Mouse (Mus musculus): ENCODE results near the gene Lgr5. TPM values are rescaled to one million over a fixed set of nuclear protein-coding genes. Genes with fewer than 3 reads are reported as not detected.

The Lgr5 gene
- polyA plus RNA-seq (2012; ENCODE audit: insufficient read depth, insufficient read length, missing spikeins) = 0.47 TPM in 1 of 2 replicates, not detected in the other

GRCm38 (mm10) chr10:115587301-115587969 is at the start of gene Lgr5:
Gene Lgr5 (minus strand): TSS chr10:115587780.
- Histone ChIP-seq H3K27ac (ENCODE audit: insufficient read depth, low read depth, low read length) (no peak within 1 kb of the TSS), H3K4me1 (ENCODE audit: control insufficient read depth, insufficient read depth, low read length) (no peaks in the 10 kb centered on the region), H3K4me3 (ENCODE audit: insufficient read depth, low read length) (no peak within 1 kb of the TSS)
- TF ChIP-seq POLR2A (IDR thresholded peaks at IDR 0.05; ENCODE audit: borderline replicate concordance, low read depth, low read length) (no peak), CTCF (IDR thresholded peaks at IDR 0.05; ENCODE audit: low read depth, low read length) (no peak)

DNA sequence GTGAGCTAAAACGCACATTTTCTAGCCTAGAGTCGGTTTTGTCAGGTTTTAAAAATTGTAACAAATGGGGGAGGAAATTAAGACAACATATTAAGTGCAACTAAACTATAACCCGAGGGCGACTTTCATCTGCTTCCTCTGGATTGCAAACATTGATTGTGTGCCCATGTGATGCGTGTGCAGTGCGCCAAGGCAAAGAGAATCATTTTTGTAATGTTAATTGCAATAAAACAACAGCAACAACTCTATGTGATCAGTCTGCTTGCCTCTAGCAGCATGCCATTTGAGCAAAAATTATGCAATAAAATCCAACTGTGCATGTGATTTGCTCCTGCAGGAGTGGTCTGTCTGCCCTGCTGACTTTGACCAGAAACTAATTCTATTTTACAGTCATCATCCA is 39.1 kb upstream of the Lgr5 start:
- no peak overlapping the region for H3K4me3 ChIP-seq (ENCODE audit: insufficient read depth, low read length)
- TF ChIP-seq POLR2A (IDR thresholded peaks at IDR 0.05; ENCODE audit: borderline replicate concordance, low read depth, low read length) = no peak
- TF ChIP-seq CTCF (IDR thresholded peaks at IDR 0.05; ENCODE audit: low read depth, low read length) = no peak
- H3K4me1 ChIP-seq (ENCODE audit: control insufficient read depth, insufficient read depth, low read length) = no peaks in the 10 kb centered on the region
- no peak overlapping the region for H3K27ac ChIP-seq (ENCODE audit: insufficient read depth, low read depth, low read length)

GRCm38 (mm10) chr10:115624957-115625356 is 37.4 kb upstream of the Lgr5 start:
- TF ChIP-seq CTCF (IDR thresholded peaks at IDR 0.05; ENCODE audit: low read depth, low read length) = no peak
- TF ChIP-seq POLR2A (IDR thresholded peaks at IDR 0.05; ENCODE audit: borderline replicate concordance, low read depth, low read length) = no peak
- Histone ChIP-seq H3K4me1 (ENCODE audit: control insufficient read depth, insufficient read depth, low read length) (no peaks in the 10 kb centered on the region), H3K4me3 (ENCODE audit: insufficient read depth, low read length) (no peak overlapping the region), H3K27ac (ENCODE audit: insufficient read depth, low read depth, low read length) (no peak overlapping the region)

GRCm38 (mm10) chr10:115623956-115624671 is 36.5 kb upstream of the Lgr5 start:
- no peak overlapping the region for H3K4me3 ChIP-seq (ENCODE audit: insufficient read depth, low read length)
- H3K4me1 ChIP-seq (ENCODE audit: control insufficient read depth, insufficient read depth, low read length) = no peaks in the 10 kb centered on the region
- no peak for TF ChIP-seq POLR2A (IDR thresholded peaks at IDR 0.05; ENCODE audit: borderline replicate concordance, low read depth, low read length)
- TF ChIP-seq CTCF (IDR thresholded peaks at IDR 0.05; ENCODE audit: low read depth, low read length) = no peak
- no peak overlapping the region for H3K27ac ChIP-seq (ENCODE audit: insufficient read depth, low read depth, low read length)

- Histone ChIP-seq H3K4me3 (ENCODE audit: insufficient read depth, low read length) (no peak overlapping the region), H3K27ac (ENCODE audit: insufficient read depth, low read depth, low read length) (no peak overlapping the region), H3K4me1 (ENCODE audit: control insufficient read depth, insufficient read depth, low read length) (no peaks in the 10 kb centered on the region)
- TF ChIP-seq POLR2A (IDR thresholded peaks at IDR 0.05; ENCODE audit: borderline replicate concordance, low read depth, low read length) (no peak), CTCF (IDR thresholded peaks at IDR 0.05; ENCODE audit: low read depth, low read length) (no peak)
Measured at GRCm38 (mm10) chr10:115623481-115623880, 35.9 kb upstream of the Lgr5 start.

DNA sequence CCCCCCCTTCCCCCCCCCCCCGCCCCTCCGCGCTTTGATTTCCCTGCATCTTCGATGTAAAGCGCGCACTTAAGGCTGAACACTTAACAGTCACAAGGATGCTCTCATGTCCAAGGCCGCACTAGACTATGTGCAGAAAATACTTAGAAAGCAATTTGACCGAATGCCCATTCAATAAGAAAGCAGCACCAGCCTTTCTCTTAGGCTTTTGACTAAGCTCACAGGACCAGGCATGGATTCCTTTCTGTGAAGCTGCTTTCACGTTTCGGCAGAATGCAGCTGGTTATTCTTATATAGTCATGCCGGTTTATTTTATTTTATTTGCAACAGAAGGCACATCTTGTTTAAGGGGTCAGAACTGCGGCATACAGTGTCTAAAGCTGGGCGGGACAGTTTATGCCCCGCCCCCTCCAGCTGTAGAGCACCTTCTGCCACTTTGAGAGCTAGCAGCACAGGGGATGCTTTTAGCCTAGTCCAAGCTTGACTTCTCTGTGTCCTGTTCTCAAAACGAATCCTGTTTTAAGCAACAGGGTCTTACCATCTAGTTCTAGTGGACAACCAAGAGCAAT is 30.8 kb upstream of the Lgr5 start:
- H3K27ac ChIP-seq (ENCODE audit: insufficient read depth, low read depth, low read length) = no peak overlapping the region
- no peak overlapping the region for H3K4me3 ChIP-seq (ENCODE audit: insufficient read depth, low read length)
- TF ChIP-seq CTCF (IDR thresholded peaks at IDR 0.05; ENCODE audit: low read depth, low read length) (no peak), POLR2A (IDR thresholded peaks at IDR 0.05; ENCODE audit: borderline replicate concordance, low read depth, low read length) (no peak)

DNA sequence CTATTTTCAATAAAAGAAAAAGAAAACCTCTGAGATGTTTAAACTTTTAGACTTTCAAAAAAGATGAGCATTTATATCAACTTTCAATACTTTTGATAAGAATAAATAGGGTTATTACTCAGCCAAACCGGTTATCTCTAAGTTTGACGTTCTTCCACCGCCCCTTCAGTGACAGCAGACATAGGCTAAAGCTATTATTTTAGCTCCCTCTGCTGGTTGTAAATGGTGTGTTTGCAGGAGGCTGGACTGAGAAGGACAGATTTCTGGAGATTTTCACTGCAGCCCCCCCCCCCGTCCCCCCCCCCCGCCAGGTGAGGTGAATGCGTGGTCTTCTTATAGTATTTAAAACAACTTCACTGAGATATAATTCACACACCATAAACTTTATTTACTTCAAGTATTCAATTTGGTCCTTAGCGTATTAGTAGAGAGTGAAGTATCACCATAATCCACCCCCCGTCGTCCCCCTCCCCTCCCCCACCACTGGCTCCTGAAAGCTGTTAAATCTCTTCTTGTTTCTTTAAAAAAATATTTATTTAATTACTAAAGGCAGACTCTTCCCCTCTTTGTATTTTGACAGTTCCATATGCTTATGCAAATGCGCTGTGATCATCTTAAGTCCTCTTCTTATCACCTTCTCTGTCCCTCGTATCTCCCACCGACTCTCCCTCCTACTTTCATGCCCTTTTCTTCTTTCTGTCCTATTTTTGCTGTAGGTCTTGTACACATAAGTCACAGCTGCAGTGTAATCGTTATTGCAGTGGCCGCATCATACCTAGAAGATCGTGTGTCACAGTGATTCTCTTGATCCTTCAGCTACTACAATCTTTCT is 30.1 kb upstream of the Lgr5 start:
- no peak overlapping the region for H3K27ac ChIP-seq (ENCODE audit: insufficient read depth, low read depth, low read length)
- no peak overlapping the region for H3K4me3 ChIP-seq (ENCODE audit: insufficient read depth, low read length)
- no peaks in the 10 kb centered on the region for H3K4me1 ChIP-seq (ENCODE audit: control insufficient read depth, insufficient read depth, low read length)
- TF ChIP-seq POLR2A (IDR thresholded peaks at IDR 0.05; ENCODE audit: borderline replicate concordance, low read depth, low read length) = no peak
- no peak for TF ChIP-seq CTCF (IDR thresholded peaks at IDR 0.05; ENCODE audit: low read depth, low read length)

More for the DNA sequence above, 30.8 kb upstream of the Lgr5 start:
- no peaks in the 10 kb centered on the region for H3K4me1 ChIP-seq (ENCODE audit: control insufficient read depth, insufficient read depth, low read length)

GRCm38 (mm10) chr10:115595748-115596147 is 8.2 kb upstream of the Lgr5 start:
- no peak overlapping the region for H3K27ac ChIP-seq (ENCODE audit: insufficient read depth, low read depth, low read length)
- no peaks in the 10 kb centered on the region for H3K4me1 ChIP-seq (ENCODE audit: control insufficient read depth, insufficient read depth, low read length)
- TF ChIP-seq POLR2A (IDR thresholded peaks at IDR 0.05; ENCODE audit: borderline replicate concordance, low read depth, low read length) (no peak), CTCF (IDR thresholded peaks at IDR 0.05; ENCODE audit: low read depth, low read length) (no peak)
- no peak overlapping the region for H3K4me3 ChIP-seq (ENCODE audit: insufficient read depth, low read length)

DNA sequence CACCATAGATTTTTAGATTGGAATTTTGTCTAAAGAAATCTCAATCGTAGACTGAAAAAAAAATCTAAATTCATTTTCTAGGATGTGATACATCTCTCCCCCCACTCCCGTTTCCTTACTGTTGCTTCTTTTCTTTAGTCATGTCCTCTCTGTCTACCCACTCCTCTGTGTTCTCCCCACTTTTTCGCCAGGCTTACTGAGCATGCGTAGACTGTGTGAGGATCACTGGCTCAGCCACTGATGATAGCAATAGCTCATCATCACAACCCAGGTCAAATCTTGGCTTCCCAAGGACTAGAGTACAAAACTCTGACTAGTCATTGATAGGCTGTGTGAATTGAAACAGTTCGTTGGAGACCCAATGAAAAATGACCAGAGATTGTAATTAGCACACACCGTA is 6.1 kb upstream of the Lgr5 start:
- Histone ChIP-seq H3K4me3 (ENCODE audit: insufficient read depth, low read length) (no peak overlapping the region), H3K27ac (ENCODE audit: insufficient read depth, low read depth, low read length) (no peak overlapping the region), H3K4me1 (ENCODE audit: control insufficient read depth, insufficient read depth, low read length) (no peaks in the 10 kb centered on the region)
- TF ChIP-seq CTCF (IDR thresholded peaks at IDR 0.05; ENCODE audit: low read depth, low read length) (no peak), POLR2A (IDR thresholded peaks at IDR 0.05; ENCODE audit: borderline replicate concordance, low read depth, low read length) (no peak)

Data from bone marrow macrophage, adult 2 months (primary cell).